Mouse (Mus musculus) liver, adult 2 months (tissue): ENCODE measurements around the gene Tagln. TPM values are rescaled to one million over a fixed set of nuclear protein-coding genes. Genes with fewer than 3 reads are reported as not detected.
A peak's percentile ranks its signal among the peaks of the same experiment; 100 is the strongest.

Experiments
- DNase-seq: peaks from one replicate; pipeline ENCODE4 v3.0.0-alpha.2; 2011; ENCODE audit warnings: low read depth, low spot score; ENCODE audit errors: extremely low read depth
- H3K27ac ChIP-seq: fragments of 200-500 bp; replicated peaks from 2 replicates; pipeline ENCODE4 v1.5.1; 2012; ENCODE audit warnings: low read depth, mild to moderate bottlenecking, control low read depth, inconsistent platforms, low read length; ENCODE audit not compliant: insufficient read depth
- H3K27me3 ChIP-seq: fragments of 200-500 bp; 2 replicates; pipeline ENCODE4 v1.6.1; 2012; ENCODE audit warnings: mild to moderate bottlenecking, moderate library complexity, low read length, inconsistent platforms; ENCODE audit not compliant: control insufficient read depth, insufficient read depth
- H3K36me3 ChIP-seq: fragments of 200-500 bp; 2 replicates; pipeline ENCODE4 v1.6.1; 2012; ENCODE audit warnings: low read length, inconsistent platforms; ENCODE audit not compliant: control insufficient read depth, insufficient read depth
- H3K4me1 ChIP-seq: fragments of 200-500 bp; 2 replicates; pipeline ENCODE4 v1.6.1; 2011; ENCODE audit warnings: low read length; ENCODE audit not compliant: control insufficient read depth, insufficient read depth
- H3K4me3 ChIP-seq: fragments of 200-500 bp; 2 replicates; pipeline ENCODE4 v1.5.1; 2011; ENCODE audit warnings: low read depth, mild to moderate bottlenecking, control low read depth, low read length, moderate library complexity; ENCODE audit not compliant: insufficient read depth
- H3K79me2 ChIP-seq: fragments of 200-500 bp; 2 replicates; pipeline ENCODE4 v1.6.1; 2012; ENCODE audit warnings: inconsistent platforms, mild to moderate bottlenecking, low read length, moderate library complexity; ENCODE audit not compliant: control insufficient read depth, insufficient read depth
- H3K9ac ChIP-seq: fragments of 200-500 bp; 2 replicates; pipeline ENCODE4 v1.6.1; 2012; ENCODE audit warnings: low read depth, mild to moderate bottlenecking, control low read depth, inconsistent platforms, low read length
- CTCF ChIP-seq: fragments of 200-500 bp; IDR thresholded peaks from 2 replicates; pipeline ENCODE4 v1.5.1; 2011; ENCODE audit warnings: low read depth, low read length, control low read depth
- POLR2A ChIP-seq: fragments of 200-500 bp; IDR thresholded peaks from 2 replicates; pipeline ENCODE4 v1.6.1; 2011; ENCODE audit warnings: low read length, control low read depth; ENCODE audit not compliant: insufficient read depth; ENCODE audit errors: extremely low read depth
- WGBS: fragments of 180-500 bp; shearing (Covaris S2); methylation state at CpG from one replicate; pipeline ENCODE4 v1.1.7; 2018; 5-methylcytosine and 5-hydroxymethylcytosine counted together
- polyA plus RNA-seq: library from polyadenylated mRNA; depleted of rRNA; stranded (reverse); fragments of >200 nt; gene quantifications from 2 replicates; pipeline ENCODE4 v1.2.3, GENCODE M21; 2012
- total RNA-seq: library from RNA; depleted of rRNA; stranded (reverse); fragments of >200 nt; gene quantifications from 2 replicates; pipeline ENCODE4 v1.2.3, GENCODE M21; 2014

The Tagln gene
- total and polyA plus RNA-seq, 2 experiments = 5.3 to 7.2 TPM

- no peak overlapping the region for H3K4me3 ChIP-seq
- WGBS = 63% methylated on average over 4 of the region's 4 CpGs
- H3K79me2 ChIP-seq = peaks cover 6% of the 10 kb centered on the region; the same call in 1 of the 2 replicates
- no peak for DNase-seq
- TF ChIP-seq POLR2A (no peak), CTCF (no peak)
- peak overlapping the region; percentile 89 for H3K27ac ChIP-seq
- peaks cover 23% of the 10 kb centered on the region for H3K4me1 ChIP-seq
- H3K27me3 ChIP-seq = no peaks in the 10 kb centered on the region
- H3K9ac ChIP-seq = no peak overlapping the region; the same call in 1 of the 2 replicates
- 0 out of 2 replicates have a peak, but pooled peaks cover 2% of the 10 kb centered on the region for H3K36me3 ChIP-seq
Measured at GRCm38 (mm10) chr9:45958851-45959250, 23.0 kb upstream of the Tagln start.

GRCm38 (mm10) chr9:45958023-45958670, 22.3 kb upstream of the Tagln start:
- Histone ChIP-seq H3K27me3 (no peaks in the 10 kb centered on the region), H3K27ac (peak overlapping the region; percentile 89), H3K4me3 (no peak overlapping the region), H3K4me1 (peaks cover 27% of the 10 kb centered on the region), H3K9ac (peak overlapping the region; percentile 61), H3K36me3 (0 out of 2 replicates have a peak, but pooled peaks cover 1% of the 10 kb centered on the region), H3K79me2 (peaks cover 10% of the 10 kb centered on the region; the same call in 1 of the 2 replicates)
- 26% methylated on average over 7 of the region's 7 CpGs for WGBS
- DNase-seq = peak; percentile 83
- TF ChIP-seq POLR2A = no peak
- TF ChIP-seq CTCF = no peak

GRCm38 (mm10) chr9:45955107-45955963, 19.5 kb upstream of the Tagln start, which contains the start of gene Sidt2:
TSS of gene Sidt2 (minus strand) at chr9:45955258.
- Histone ChIP-seq H3K4me1 (peaks cover 24% of the 10 kb centered on the region), H3K36me3 (peaks cover 18% of the 10 kb centered on the region), H3K4me3 (peak within 1 kb of the TSS; percentile 94), H3K27me3 (no peaks in the 10 kb centered on the region), H3K27ac (peak within 1 kb of the TSS; percentile 97), H3K9ac (peak within 1 kb of the TSS; percentile 98), H3K79me2 (peaks cover 22% of the 10 kb centered on the region; the same call in 1 of the 2 replicates)
- TF ChIP-seq CTCF (no peak), POLR2A (peak; percentile 71)
- WGBS = 1% methylated on average over 48 of the region's 48 CpGs
- peak; percentile 75 for DNase-seq

- Histone ChIP-seq H3K9ac (peak overlapping the region; percentile 98), H3K27ac (peak overlapping the region; percentile 97), H3K27me3 (no peaks in the 10 kb centered on the region), H3K4me1 (peaks cover 24% of the 10 kb centered on the region), H3K36me3 (peaks cover 27% of the 10 kb centered on the region), H3K4me3 (peak overlapping the region; percentile 94), H3K79me2 (peaks cover 22% of the 10 kb centered on the region; the same call in 1 of the 2 replicates)
- peak; percentile 52 for DNase-seq
- WGBS = under 1% methylated on average over 63 of the region's 63 CpGs
- no peak for TF ChIP-seq POLR2A
Measured at GRCm38 (mm10) chr9:45954294-45955106, 18.6 kb upstream of the Tagln start.

GRCm38 (mm10) chr9:45953511-45954293, 17.8 kb upstream of the Tagln start:
- 15% methylated on average over 13 of the region's 13 CpGs for WGBS
- Histone ChIP-seq H3K4me3 (peak overlapping the region; percentile 94), H3K4me1 (peaks cover 18% of the 10 kb centered on the region), H3K36me3 (peaks cover 33% of the 10 kb centered on the region), H3K79me2 (peaks cover 22% of the 10 kb centered on the region; the same call in 1 of the 2 replicates), H3K27ac (peak overlapping the region; percentile 97), H3K9ac (peak overlapping the region; percentile 98), H3K27me3 (no peaks in the 10 kb centered on the region)
- no peak for TF ChIP-seq POLR2A
- TF ChIP-seq CTCF = no peak
- peak; percentile 78 for DNase-seq
